Mouse (Mus musculus): ENCODE data around the gene Bank1.

GRCm38 (mm10) chr3:136050215-136050614 lies 275.7 kb downstream of the Bank1 start:
- no peak for TF ChIP-seq CTCF (IDR thresholded peaks at IDR 0.05; ENCODE audit: low read depth)
- no peak for TF ChIP-seq EP300 (IDR thresholded peaks at IDR 0.05; ENCODE audit: low read depth)
